Comparison of ENCODE assay signal across 8 mouse cellular contexts in the genomic region with DNA sequence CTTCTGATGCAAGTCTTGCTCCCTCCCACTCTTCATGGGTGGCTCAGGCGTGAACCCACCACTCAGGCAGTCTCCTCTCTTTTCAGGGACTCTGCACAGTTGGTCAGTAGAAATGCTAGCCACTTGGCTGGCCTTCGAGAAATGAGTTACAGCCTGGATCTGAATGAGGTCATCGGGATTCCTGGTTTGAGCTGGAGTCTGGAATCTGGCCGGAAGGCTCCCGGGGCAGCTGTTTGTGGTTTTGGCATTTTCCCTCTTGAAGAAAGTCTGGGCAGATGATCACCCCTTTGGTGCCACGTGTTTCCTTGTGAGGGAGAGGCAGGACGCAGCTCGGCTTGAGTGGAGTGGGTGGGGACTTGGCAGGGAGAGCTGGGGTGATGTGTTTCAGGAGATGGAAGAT. TPM values are rescaled to one million over a fixed set of nuclear protein-coding genes. Genes with fewer than 3 reads are reported as not detected.
DNase-seq lines count a peak whose midpoint lies in the region; ATAC-seq and TF ChIP-seq lines count a peak whose summit lies in the region.

No protein-coding gene starts in this region.

- H3K9me3 ChIP-seq in liver, embryonic 12.5 days (replicated peaks): no peaks in the 10 kb centered on the region
- H3K9me3 ChIP-seq in heart, embryonic 14.5 days (ENCODE audit: control insufficient read depth, low read length): peaks cover 2% of the 10 kb centered on the region; the same call in 1 of the 2 replicates
- 0 out of 2 replicates have a peak, but pooled peaks cover 5% of the 10 kb centered on the region for H3K9me3 ChIP-seq in forebrain, embryonic 10.5 days

- H3K27me3 ChIP-seq in liver, adult 2 months (ENCODE audit: control insufficient read depth, insufficient read depth, low read length): 0 out of 2 replicates have a peak, but pooled peaks cover 2% of the 10 kb centered on the region
- H3K27me3 ChIP-seq in liver, embryonic 12.5 days (replicated peaks): peaks cover 42% of the 10 kb centered on the region
- H3K27me3 ChIP-seq in heart, embryonic 14.5 days (ENCODE audit: control insufficient read depth, insufficient read depth, low read length): peaks cover 88% of the 10 kb centered on the region
- peaks cover 39% of the 10 kb centered on the region for H3K27me3 ChIP-seq in forebrain, embryonic 10.5 days (ENCODE audit: poor library complexity, severe bottlenecking)

- WGBS in liver, adult 2 months: 53% methylated on average over 8 of the region's 8 CpGs
- 26% methylated on average over 8 of the region's 8 CpGs for WGBS in liver, embryonic 12.5 days (ENCODE audit: insufficient replicate concordance)
- 10% methylated on average over 8 of the region's 8 CpGs for WGBS in heart, embryonic 14.5 days
- WGBS in forebrain, embryonic 10.5 days: 69% methylated on average over 8 of the region's 8 CpGs

- no peak overlapping the region for H3K9ac ChIP-seq in liver, adult 2 months (ENCODE audit: low read depth, low read length)
- no peak overlapping the region for H3K9ac ChIP-seq in liver, embryonic 12.5 days
- H3K9ac ChIP-seq in heart, embryonic 14.5 days (ENCODE audit: low read length): no peak overlapping the region

- H3K4me1 ChIP-seq in liver, adult 2 months (ENCODE audit: control insufficient read depth, insufficient read depth, low read length): peaks cover 2% of the 10 kb centered on the region; the same call in 1 of the 2 replicates
- H3K4me1 ChIP-seq in liver, embryonic 12.5 days: no peaks in the 10 kb centered on the region
- H3K4me1 ChIP-seq in heart, embryonic 14.5 days (ENCODE audit: control insufficient read depth in 2 of 2, insufficient read depth in 2 of 2, low read length in 2 of 2): peaks cover 4 to 9% of the 10 kb centered on the region in 2 experiments; a peak in 2 of 4 replicates
- peaks cover 6% of the 10 kb centered on the region for H3K4me1 ChIP-seq in forebrain, embryonic 10.5 days

- TF ChIP-seq POLR2A in liver, adult 2 months (IDR thresholded peaks at IDR 0.05; ENCODE audit: extremely low read depth, insufficient read depth, low read length): no peak

- H3K4me2 ChIP-seq in liver, embryonic 12.5 days: no peak overlapping the region
- 0 out of 2 replicates have a peak overlapping the region, but pooled peaks have one; percentile 23 for H3K4me2 ChIP-seq in heart, embryonic 14.5 days (ENCODE audit: low read length)

- H3K36me3 ChIP-seq in liver, adult 2 months (ENCODE audit: control insufficient read depth, insufficient read depth, low read length): no peaks in the 10 kb centered on the region
- no peaks in the 10 kb centered on the region for H3K36me3 ChIP-seq in liver, embryonic 12.5 days
- H3K36me3 ChIP-seq in heart, embryonic 14.5 days (ENCODE audit: control insufficient read depth, insufficient read depth, low read length): no peaks in the 10 kb centered on the region
- no peaks in the 10 kb centered on the region for H3K36me3 ChIP-seq in forebrain, embryonic 10.5 days (replicated peaks)

- no peak for ATAC-seq in liver, embryonic 12.5 days
- no peak for ATAC-seq in heart, embryonic 14.5 days (ENCODE audit: insufficient number of reproducible peaks, insufficient read depth, low FRiP score, low read depth)
- ATAC-seq in inflammation-experienced regulatory T-cells, adult 6 months: no peak

- no peaks in the 10 kb centered on the region for H3K79me2 ChIP-seq in liver, adult 2 months (ENCODE audit: control insufficient read depth, insufficient read depth, low read length)

- H3K4me3 ChIP-seq in liver, adult 2 months (ENCODE audit: insufficient read depth, low read depth, low read length): no peak overlapping the region
- no peak overlapping the region for H3K4me3 ChIP-seq in liver, embryonic 12.5 days
- H3K4me3 ChIP-seq in heart, embryonic 14.5 days (ENCODE audit: control insufficient read depth in 1 of 2, insufficient read depth in 1 of 2, low read depth in 1 of 2, low read length in 2 of 2): no peak overlapping the region
- H3K4me3 ChIP-seq in forebrain, embryonic 10.5 days: no peak overlapping the region

- no peak for TF ChIP-seq CTCF in liver, adult 2 months (IDR thresholded peaks at IDR 0.05; ENCODE audit: low read depth, low read length)

- H3K27ac ChIP-seq in liver, adult 2 months (replicated peaks; ENCODE audit: insufficient read depth, low read depth, low read length): no peak overlapping the region
- no peak overlapping the region for H3K27ac ChIP-seq in liver, embryonic 12.5 days
- H3K27ac ChIP-seq in heart, embryonic 14.5 days (replicated peaks in 1 of 2; ENCODE audit: control insufficient read depth in 1 of 2, insufficient read depth in 1 of 2, low read depth in 2 of 2, low read length in 2 of 2): no peak overlapping the region
- no peak overlapping the region for H3K27ac ChIP-seq in forebrain, embryonic 10.5 days

- peak; percentile 18 for DNase-seq in liver, adult 2 months (ENCODE audit: extremely low read depth, low read depth, low spot score)
- peak; percentile 61 for DNase-seq in embryo, embryonic 10.5 days (ENCODE audit: low spot score)
- peak; percentile 78 to 87 for DNase-seq in kidney, postnatal 4 days
- DNase-seq in ovary, postnatal 36 days (ENCODE audit: low spot score): peak; percentile 46
- DNase-seq in forebrain, embryonic 10.5 days (ENCODE audit: extremely low spot score, low spot score): no peak

RNA-seq across cellular contexts. Expression of a gene that starts 48.0 kb away (rescaled TPM):
- total RNA-seq in liver, adult 2 months (2014; rRNA removed): not detected in 2 replicates
- polyA plus RNA-seq in liver, adult 2 months (2012; rRNA removed): not detected in 2 replicates
- polyA plus RNA-seq in liver, embryonic 12.5 days (2016; fragmentation: Nextera tagmentation; extraction: Ambion mirVana): 0.14 and 0.22 TPM in 2 replicates
- polyA plus RNA-seq in heart, embryonic 14.5 days (2014; fragmentation: Nextera tagmentation; extraction: Ambion mirVana): 0.09 TPM in 1 of 2 replicates, not detected in the other
- polyA plus RNA-seq in inflammation-experienced regulatory T-cells, adult 6 months (2017; shearing (Covaris generic)): not detected
- polyA plus RNA-seq in forebrain, embryonic 10.5 days (2016; fragmentation: Nextera tagmentation; extraction: Ambion mirVana): 0.07 TPM in 1 of 2 replicates, not detected in the other

RNA-seq across cellular contexts. Expression of a gene that starts 50.9 kb away (rescaled TPM):
- total RNA-seq in liver, adult 2 months (2014; rRNA removed): 0.60 and 0.92 TPM in 2 replicates
- polyA plus RNA-seq in liver, adult 2 months (2012; rRNA removed): 0.31 and 0.40 TPM in 2 replicates
- 0.14 and 0.51 TPM in 2 replicates for polyA plus RNA-seq in liver, embryonic 12.5 days (2016; fragmentation: Nextera tagmentation; extraction: Ambion mirVana)
- 0.23 TPM in 1 of 2 replicates, not detected in the other for polyA plus RNA-seq in heart, embryonic 14.5 days (2014; fragmentation: Nextera tagmentation; extraction: Ambion mirVana)
- 100 to 1,000 TPM; 537 to 839 (median 722) TPM for polyA plus RNA-seq in inflammation-experienced regulatory T-cells, adult 6 months (2017; shearing (Covaris generic))
- 1.7 and 2.2 TPM in 2 replicates for polyA plus RNA-seq in forebrain, embryonic 10.5 days (2016; fragmentation: Nextera tagmentation; extraction: Ambion mirVana)

Comparison
In these comparisons a context has a peak if more than half of its experiments do, and no peak if none do; other contexts are left out.
1. RNA of a gene that starts 50.9 kb away (polyA plus RNA-seq): 537 to 839 TPM in inflammation-experienced regulatory T-cells, adult 6 months; 1.7 to 2.2 TPM in forebrain, embryonic 10.5 days, 0.14 to 0.51 TPM in liver, embryonic 12.5 days, 0.31 to 0.40 TPM in liver, adult 2 months and 0.23 TPM in heart, embryonic 14.5 days; every median in the first group is over 100 times any median in the second.